Mouse (Mus musculus): ENCODE data around the gene Cdc14a.

GRCm38 (mm10) chr3:116233515-116233914, 190.3 kb downstream of the Cdc14a start:
- no peak for TF ChIP-seq CTCF (IDR thresholded peaks at IDR 0.05 in 2 of 3, conservative IDR thresholded peaks at IDR 0.05 in 1 of 3; ENCODE audit: control insufficient read depth in 1 of 3, insufficient read depth in 1 of 3, low read depth in 2 of 3, low read length in 3 of 3, poor library complexity in 1 of 3, severe bottlenecking in 1 of 3)
- no peak for TF ChIP-seq ELF1 (IDR thresholded peaks at IDR 0.05; ENCODE audit: low read depth, low read length)
- TF ChIP-seq POLR2A (IDR thresholded peaks at IDR 0.05; ENCODE audit: control insufficient read depth in 1 of 2, insufficient read depth in 1 of 2, low read depth in 1 of 2, low read length in 2 of 2, poor library complexity in 1 of 2) = no peak
- no peak for TF ChIP-seq CHD1 (IDR thresholded peaks at IDR 0.05; ENCODE audit: low read depth, low read length)
- TF ChIP-seq MYC (IDR thresholded peaks at IDR 0.05; ENCODE audit: low read depth, low read length) = no peak
- TF ChIP-seq MAX (IDR thresholded peaks at IDR 0.05; ENCODE audit: low read length) = no peak
- TF ChIP-seq EP300 (IDR thresholded peaks at IDR 0.05; ENCODE audit: low read depth in 1 of 2, low read length in 2 of 2) = no peak
- no peak for TF ChIP-seq RCOR1 (IDR thresholded peaks at IDR 0.05; ENCODE audit: low read depth, low read length)
- no peak for TF ChIP-seq POLR2AphosphoS5 (IDR thresholded peaks at IDR 0.05; ENCODE audit: borderline replicate concordance, low read depth, low read length)
- TF ChIP-seq GATA1 (IDR thresholded peaks at IDR 0.05; ENCODE audit: low read depth, low read length) = no peak
- no peak for TF ChIP-seq ZC3H11A (IDR thresholded peaks at IDR 0.05; ENCODE audit: low read depth, low read length)
- TF ChIP-seq MAZ (IDR thresholded peaks at IDR 0.05; ENCODE audit: low read depth, low read length) = no peak
- TF ChIP-seq HCFC1 (IDR thresholded peaks at IDR 0.05; ENCODE audit: low read depth, low read length) = no peak
